Mouse (Mus musculus): Measurements from ENCODE around the gene Nav2. TPM values are rescaled to one million over a fixed set of nuclear protein-coding genes. Genes with fewer than 3 reads are reported as not detected.
A peak's percentile ranks its signal among the peaks of the same experiment; 100 is the strongest.

The Nav2 gene
- polyA plus RNA-seq, 1 experiment from 2014 or later, result 19.7 TPM

DNA sequence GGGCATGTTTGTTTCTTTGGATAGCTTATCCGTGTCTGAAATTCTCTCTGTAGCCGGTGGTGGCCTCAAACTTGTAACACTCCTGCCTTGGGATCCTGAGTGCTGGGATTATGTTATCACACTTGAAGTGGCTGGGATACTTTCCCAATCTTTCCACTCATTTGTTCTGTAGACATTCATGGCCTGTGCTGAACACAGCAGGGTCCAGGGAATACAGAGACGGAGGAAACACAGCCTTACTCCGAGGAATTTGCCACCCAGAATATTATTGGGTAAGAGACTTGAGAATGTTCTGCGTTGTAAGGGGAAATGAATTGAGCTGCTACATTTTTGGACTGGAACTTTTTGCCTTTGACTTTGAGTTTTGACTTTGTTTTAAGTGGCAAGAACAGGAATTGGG, 118.0 kb downstream of the Nav2 start:
- DNase-seq, result no peak
- 57% methylated on average over 5 of the region's 5 CpGs for WGBS
- H3K9ac ChIP-seq, result no peak overlapping the region
- no peaks in the 10 kb centered on the region for H3K4me1 ChIP-seq (ENCODE audit: insufficient read depth)
- ATAC-seq (ENCODE audit: insufficient read depth), result no peak
- H3K36me3 ChIP-seq (ENCODE audit: insufficient read depth), result no peaks in the 10 kb centered on the region
- no peaks in the 10 kb centered on the region for H3K27me3 ChIP-seq (ENCODE audit: insufficient read depth, low read length)
- H3K9me3 ChIP-seq (ENCODE audit: low read depth, low read length), result no peaks in the 10 kb centered on the region
- H3K4me3 ChIP-seq (ENCODE audit: low read depth, low read length), result no peak overlapping the region
- no peak overlapping the region for H3K4me2 ChIP-seq
- TF ChIP-seq CTCF (IDR thresholded peaks at IDR 0.05; ENCODE audit: low read depth), result no peak
- H3K27ac ChIP-seq (ENCODE audit: low read depth), result no peak overlapping the region

GRCm38 (mm10) chr7:49029282-49030012, 120.9 kb downstream of the Nav2 start:
- 35% methylated on average over 10 of the region's 10 CpGs for WGBS
- DNase-seq (peak; percentile 29), ATAC-seq (ENCODE audit: insufficient read depth) (no peak; the same call in 1 of the 2 replicates)
- Histone ChIP-seq H3K9ac (no peak overlapping the region), H3K27ac (ENCODE audit: low read depth) (no peak overlapping the region), H3K4me1 (ENCODE audit: insufficient read depth) (no peaks in the 10 kb centered on the region), H3K36me3 (ENCODE audit: insufficient read depth) (no peaks in the 10 kb centered on the region), H3K9me3 (ENCODE audit: low read depth, low read length) (no peaks in the 10 kb centered on the region), H3K4me2 (no peak overlapping the region), H3K4me3 (ENCODE audit: low read depth, low read length) (no peak overlapping the region), H3K27me3 (ENCODE audit: insufficient read depth, low read length) (no peaks in the 10 kb centered on the region)
- TF ChIP-seq CTCF (IDR thresholded peaks at IDR 0.05; ENCODE audit: low read depth), result no peak

- DNase-seq, result peak; percentile 57
- 63% methylated on average over 4 of the region's 4 CpGs for WGBS
- no peak overlapping the region for H3K9ac ChIP-seq
- H3K36me3 ChIP-seq (ENCODE audit: insufficient read depth), result no peaks in the 10 kb centered on the region
- no peak overlapping the region for H3K27ac ChIP-seq (ENCODE audit: low read depth)
- no peak for TF ChIP-seq CTCF (IDR thresholded peaks at IDR 0.05; ENCODE audit: low read depth)
- no peak overlapping the region for H3K4me3 ChIP-seq (ENCODE audit: low read depth, low read length)
- H3K4me2 ChIP-seq, result no peak overlapping the region
- ATAC-seq (ENCODE audit: insufficient read depth), result no peak
- no peaks in the 10 kb centered on the region for H3K27me3 ChIP-seq (ENCODE audit: insufficient read depth, low read length)
- H3K4me1 ChIP-seq (ENCODE audit: insufficient read depth), result no peaks in the 10 kb centered on the region
- no peaks in the 10 kb centered on the region for H3K9me3 ChIP-seq (ENCODE audit: low read depth, low read length)
These were observed 123.7 kb downstream of the Nav2 start for GRCm38 (mm10) chr7:49032216-49032615.

DNA sequence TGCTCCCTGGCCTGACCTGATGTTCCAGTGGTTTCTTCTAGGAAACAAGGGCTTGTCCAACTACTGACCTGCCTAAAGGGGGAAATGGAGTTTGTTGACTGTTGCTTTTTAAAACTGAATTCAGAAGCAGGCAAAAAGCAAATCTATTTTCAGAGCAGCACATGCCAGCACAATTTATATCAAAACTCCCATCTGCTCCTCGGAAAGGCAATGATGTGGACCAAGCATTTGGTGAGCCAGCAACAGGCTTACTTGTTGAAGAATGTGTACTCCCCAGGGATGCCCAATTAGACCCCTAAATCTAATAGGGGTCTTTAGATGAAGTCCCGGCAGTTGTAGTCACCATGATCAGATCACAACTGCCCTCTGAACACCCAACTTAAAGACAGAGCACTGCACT, 125.7 kb downstream of the Nav2 start:
- H3K9ac ChIP-seq, result no peak overlapping the region
- ATAC-seq (ENCODE audit: insufficient read depth) (no peak), DNase-seq (no peak)
- H3K9me3 ChIP-seq (ENCODE audit: low read depth, low read length), result no peaks in the 10 kb centered on the region
- 90% methylated on average over 2 of the region's 2 CpGs for WGBS
- H3K4me1 ChIP-seq (ENCODE audit: insufficient read depth), result no peaks in the 10 kb centered on the region
- H3K4me3 ChIP-seq (ENCODE audit: low read depth, low read length), result no peak overlapping the region
- no peak for TF ChIP-seq CTCF (IDR thresholded peaks at IDR 0.05; ENCODE audit: low read depth)
- no peak overlapping the region for H3K27ac ChIP-seq (ENCODE audit: low read depth)
- H3K27me3 ChIP-seq (ENCODE audit: insufficient read depth, low read length), result no peaks in the 10 kb centered on the region
- H3K4me2 ChIP-seq, result no peak overlapping the region
- H3K36me3 ChIP-seq (ENCODE audit: insufficient read depth), result no peaks in the 10 kb centered on the region

DNA sequence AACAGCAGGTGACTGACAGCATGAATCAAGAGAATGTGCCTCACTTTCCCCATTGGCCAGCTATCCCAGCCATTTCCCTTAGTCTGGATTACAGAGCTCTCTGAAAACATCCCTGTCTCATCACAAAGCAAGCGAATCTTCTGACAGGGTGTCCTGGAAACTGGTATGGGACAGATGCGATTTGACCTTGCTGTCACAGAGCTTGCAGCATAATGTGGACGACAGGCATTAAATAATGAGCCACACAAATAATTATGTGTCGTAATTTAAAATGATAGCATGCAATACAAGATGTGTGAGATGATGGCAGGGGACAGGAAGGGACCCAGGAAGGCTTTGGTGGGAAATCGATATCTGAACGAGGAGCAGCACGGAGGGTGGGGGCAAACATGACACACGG, 131.6 kb downstream of the Nav2 start:
- Histone ChIP-seq H3K36me3 (ENCODE audit: insufficient read depth) (no peaks in the 10 kb centered on the region), H3K27me3 (ENCODE audit: insufficient read depth, low read length) (no peaks in the 10 kb centered on the region), H3K27ac (ENCODE audit: low read depth) (no peak overlapping the region), H3K9ac (no peak overlapping the region), H3K9me3 (ENCODE audit: low read depth, low read length) (no peaks in the 10 kb centered on the region), H3K4me2 (no peak overlapping the region), H3K4me3 (ENCODE audit: low read depth, low read length) (no peak overlapping the region), H3K4me1 (ENCODE audit: insufficient read depth) (peaks cover 4% of the 10 kb centered on the region; the same call in 1 of the 2 replicates)
- DNase-seq (peak; percentile 72), ATAC-seq (ENCODE audit: insufficient read depth) (peak; percentile 47; the same call in 1 of the 2 replicates)
- no peak for TF ChIP-seq CTCF (IDR thresholded peaks at IDR 0.05; ENCODE audit: low read depth)
- 43% methylated on average over 8 of the region's 8 CpGs for WGBS

GRCm38 (mm10) chr7:49041334-49042070, 133.0 kb downstream of the Nav2 start:
- TF ChIP-seq CTCF (IDR thresholded peaks at IDR 0.05; ENCODE audit: low read depth), result no peak
- H3K4me3 ChIP-seq (ENCODE audit: low read depth, low read length), result no peak overlapping the region
- no peak overlapping the region for H3K27ac ChIP-seq (ENCODE audit: low read depth)
- no peak overlapping the region for H3K9ac ChIP-seq
- DNase-seq (peak; percentile 57), ATAC-seq (ENCODE audit: insufficient read depth) (peak; percentile 67)
- H3K9me3 ChIP-seq (ENCODE audit: low read depth, low read length), result no peaks in the 10 kb centered on the region
- H3K4me2 ChIP-seq, result no peak overlapping the region
- H3K36me3 ChIP-seq (ENCODE audit: insufficient read depth), result no peaks in the 10 kb centered on the region
- H3K4me1 ChIP-seq (ENCODE audit: insufficient read depth), result peaks cover 8% of the 10 kb centered on the region; the same call in 1 of the 2 replicates
- 37% methylated on average over 4 of the region's 4 CpGs for WGBS
- H3K27me3 ChIP-seq (ENCODE audit: insufficient read depth, low read length), result no peaks in the 10 kb centered on the region
